Mouse (Mus musculus) liver, adult 2 months (tissue): ENCODE results near the gene Ppp1r36.
A peak's percentile ranks its signal among the peaks of the same experiment; 100 is the strongest.

Experiments used
- CTCF ChIP-seq: fragments of 200-500 bp; IDR thresholded peaks from 2 replicates; pipeline ENCODE4 v1.5.1; 2011; ENCODE audit warnings: low read depth, low read length, control low read depth
- POLR2A ChIP-seq: fragments of 200-500 bp; IDR thresholded peaks from 2 replicates; pipeline ENCODE4 v1.6.1; 2011; ENCODE audit warnings: low read length, control low read depth; ENCODE audit not compliant: insufficient read depth; ENCODE audit errors: extremely low read depth

DNA sequence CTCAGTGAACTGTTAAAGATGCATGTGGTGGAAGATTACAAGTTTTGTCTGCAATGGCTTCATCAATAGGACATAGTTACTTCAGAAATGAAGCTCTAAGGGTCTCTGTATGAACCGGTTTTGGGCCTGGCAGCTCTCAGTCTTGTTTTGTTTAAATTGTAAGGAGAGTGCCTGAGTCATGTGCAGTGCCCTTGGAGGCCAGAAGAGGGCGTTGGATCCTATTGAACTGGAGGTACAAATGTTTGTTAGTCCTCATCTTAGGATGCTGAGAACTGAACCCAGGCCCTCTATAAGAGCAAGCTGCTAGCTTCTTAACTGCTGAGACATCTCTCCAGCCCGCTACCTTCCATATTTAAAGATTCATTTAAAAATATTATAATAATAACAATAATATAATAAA lies 15.7 kb upstream of the Ppp1r36 start:
- TF ChIP-seq CTCF (peak; percentile 37; the same call in 1 of the 2 replicates), POLR2A (no peak)
